ENCODE assay signal across 8 mouse cellular contexts in the genomic region with DNA sequence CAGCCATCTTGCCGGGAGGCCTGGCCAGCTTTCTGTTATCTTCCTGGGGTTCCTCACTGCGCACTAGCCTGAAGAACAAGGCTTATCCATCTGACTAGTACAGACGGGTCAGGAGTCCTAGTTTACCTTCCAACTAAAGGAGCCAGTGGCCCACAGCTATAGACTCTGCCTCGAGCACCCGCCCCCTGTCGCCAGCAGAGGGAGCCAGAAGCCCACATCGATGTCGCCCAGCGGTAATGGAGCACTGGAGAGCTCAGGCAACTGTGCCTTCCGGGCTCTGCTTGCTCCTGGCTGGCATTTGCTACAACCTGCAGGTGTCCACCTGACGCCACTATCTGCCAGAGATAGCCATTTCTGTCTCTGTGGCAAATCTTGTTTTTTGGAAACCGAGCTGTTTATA. TPM values are rescaled to one million over a fixed set of nuclear protein-coding genes. Genes with fewer than 3 reads are reported as not detected.
DNase-seq lines count a peak whose midpoint lies in the region; ATAC-seq and TF ChIP-seq lines count a peak whose summit lies in the region.

No protein-coding gene starts in this region.

- no peaks in the 10 kb centered on the region for H3K4me1 ChIP-seq in embryonic facial prominence, embryonic 15.5 days
- no peaks in the 10 kb centered on the region for H3K4me1 ChIP-seq in heart, embryonic 12.5 days (replicated peaks)
- no peaks in the 10 kb centered on the region for H3K4me1 ChIP-seq in kidney, postnatal 0 days (replicated peaks; ENCODE audit: insufficient read depth, low read length)
- no peaks in the 10 kb centered on the region for H3K4me1 ChIP-seq in liver, embryonic 15.5 days (replicated peaks)
- peaks cover 25% of the 10 kb centered on the region for H3K4me1 ChIP-seq in neural tube, embryonic 13.5 days (replicated peaks)
- no peaks in the 10 kb centered on the region for H3K4me1 ChIP-seq in stomach, embryonic 16.5 days (ENCODE audit: control insufficient read depth, insufficient read depth, low read length)

- DNase-seq in B cell, adult 2 months = peak; percentile 82
- DNase-seq in adrenal gland, postnatal 36 days = peak; percentile 83 to 89
- peak; percentile 85 for DNase-seq in kidney, postnatal 0 days (ENCODE audit: low spot score)

- no peaks in the 10 kb centered on the region; the same call in 1 of the 2 replicates for H3K27me3 ChIP-seq in embryonic facial prominence, embryonic 15.5 days
- H3K27me3 ChIP-seq in heart, embryonic 12.5 days (replicated peaks) = peaks cover 9% of the 10 kb centered on the region; the same call in 1 of the 2 replicates
- H3K27me3 ChIP-seq in kidney, postnatal 0 days (ENCODE audit: insufficient read depth, low read length) = no peaks in the 10 kb centered on the region
- H3K27me3 ChIP-seq in liver, embryonic 15.5 days = no peaks in the 10 kb centered on the region
- H3K27me3 ChIP-seq in neural tube, embryonic 13.5 days = 0 out of 2 replicates have a peak, but pooled peaks cover 4% of the 10 kb centered on the region
- H3K27me3 ChIP-seq in stomach, embryonic 16.5 days (ENCODE audit: control insufficient read depth, insufficient read depth, low read length) = no peaks in the 10 kb centered on the region

- no peak overlapping the region for H3K9ac ChIP-seq in embryonic facial prominence, embryonic 15.5 days
- no peak overlapping the region for H3K9ac ChIP-seq in heart, embryonic 12.5 days
- H3K9ac ChIP-seq in kidney, postnatal 0 days (ENCODE audit: low read depth, low read length) = no peak overlapping the region
- no peak overlapping the region for H3K9ac ChIP-seq in liver, embryonic 15.5 days
- H3K9ac ChIP-seq in neural tube, embryonic 13.5 days = 0 out of 2 replicates have a peak overlapping the region, but pooled peaks have one; percentile 22
- no peak overlapping the region for H3K9ac ChIP-seq in stomach, embryonic 16.5 days (ENCODE audit: low read length)

- 13% methylated on average over 12 of the region's 12 CpGs for WGBS in embryonic facial prominence, embryonic 15.5 days
- WGBS in heart, embryonic 12.5 days = 10% methylated on average over 12 of the region's 12 CpGs
- WGBS in kidney, postnatal 0 days = 18% methylated on average over 12 of the region's 12 CpGs
- 18% methylated on average over 12 of the region's 12 CpGs for WGBS in liver, embryonic 15.5 days (ENCODE audit: insufficient replicate concordance)
- WGBS in neural tube, embryonic 13.5 days = 15% methylated on average over 12 of the region's 12 CpGs
- WGBS in stomach, embryonic 16.5 days = 17% methylated on average over 12 of the region's 12 CpGs

- no peak overlapping the region for H3K4me3 ChIP-seq in embryonic facial prominence, embryonic 15.5 days (replicated peaks)
- H3K4me3 ChIP-seq in heart, embryonic 12.5 days = no peak overlapping the region
- no peak overlapping the region for H3K4me3 ChIP-seq in kidney, postnatal 0 days (replicated peaks; ENCODE audit: low read depth, low read length)
- no peak overlapping the region for H3K4me3 ChIP-seq in liver, embryonic 15.5 days (replicated peaks)
- H3K4me3 ChIP-seq in neural tube, embryonic 13.5 days = no peak overlapping the region
- no peak overlapping the region for H3K4me3 ChIP-seq in stomach, embryonic 16.5 days (replicated peaks; ENCODE audit: low read length)

- peak; percentile 81 for ATAC-seq in embryonic facial prominence, embryonic 15.5 days (ENCODE audit: insufficient number of reproducible peaks, low FRiP score, low TSS enrichment, low read depth)
- ATAC-seq in heart, embryonic 12.5 days (ENCODE audit: insufficient number of reproducible peaks, low FRiP score) = peak; percentile 57; the same call in 1 of the 2 replicates
- peak; percentile 74 for ATAC-seq in kidney, postnatal 0 days (replicated peaks; ENCODE audit: low FRiP score, low read depth)
- ATAC-seq in liver, embryonic 15.5 days (ENCODE audit: insufficient read depth) = peak; percentile 45
- ATAC-seq in neural tube, embryonic 13.5 days (ENCODE audit: low read depth) = peak; percentile 85
- peak; percentile 82; the same call in 1 of the 2 replicates for ATAC-seq in stomach, embryonic 16.5 days (ENCODE audit: insufficient read depth, low FRiP score)

- H3K36me3 ChIP-seq in embryonic facial prominence, embryonic 15.5 days = peaks cover 53% of the 10 kb centered on the region
- peaks cover 51% of the 10 kb centered on the region for H3K36me3 ChIP-seq in heart, embryonic 12.5 days
- peaks cover 33% of the 10 kb centered on the region for H3K36me3 ChIP-seq in kidney, postnatal 0 days (ENCODE audit: insufficient read depth, low read length)
- H3K36me3 ChIP-seq in liver, embryonic 15.5 days (replicated peaks) = peaks cover 47% of the 10 kb centered on the region; the same call in 1 of the 2 replicates
- peaks cover 43% of the 10 kb centered on the region for H3K36me3 ChIP-seq in neural tube, embryonic 13.5 days
- H3K36me3 ChIP-seq in stomach, embryonic 16.5 days (ENCODE audit: control insufficient read depth, insufficient read depth, low read length) = peaks cover 8% of the 10 kb centered on the region; the same call in 1 of the 2 replicates

- no peak overlapping the region for H3K27ac ChIP-seq in embryonic facial prominence, embryonic 15.5 days (replicated peaks)
- H3K27ac ChIP-seq in heart, embryonic 12.5 days (ENCODE audit: poor library complexity, severe bottlenecking) = no peak overlapping the region
- H3K27ac ChIP-seq in kidney, postnatal 0 days = no peak overlapping the region
- H3K27ac ChIP-seq in liver, embryonic 15.5 days (replicated peaks) = no peak overlapping the region
- no peak overlapping the region for H3K27ac ChIP-seq in neural tube, embryonic 13.5 days (replicated peaks)
- H3K27ac ChIP-seq in stomach, embryonic 16.5 days (ENCODE audit: low read length) = no peak overlapping the region

- H3K9me3 ChIP-seq in embryonic facial prominence, embryonic 15.5 days (replicated peaks) = no peaks in the 10 kb centered on the region
- no peaks in the 10 kb centered on the region for H3K9me3 ChIP-seq in heart, embryonic 12.5 days (replicated peaks)
- H3K9me3 ChIP-seq in kidney, postnatal 0 days (replicated peaks; ENCODE audit: low read length) = no peaks in the 10 kb centered on the region
- H3K9me3 ChIP-seq in liver, embryonic 15.5 days (replicated peaks) = no peaks in the 10 kb centered on the region
- H3K9me3 ChIP-seq in neural tube, embryonic 13.5 days = no peaks in the 10 kb centered on the region
- H3K9me3 ChIP-seq in stomach, embryonic 16.5 days (replicated peaks; ENCODE audit: control insufficient read depth, low read length) = no peaks in the 10 kb centered on the region

- no peak overlapping the region for H3K4me2 ChIP-seq in embryonic facial prominence, embryonic 15.5 days (replicated peaks)
- H3K4me2 ChIP-seq in heart, embryonic 12.5 days = no peak overlapping the region
- H3K4me2 ChIP-seq in kidney, postnatal 0 days (ENCODE audit: low read length) = no peak overlapping the region
- H3K4me2 ChIP-seq in liver, embryonic 15.5 days = no peak overlapping the region
- no peak overlapping the region for H3K4me2 ChIP-seq in neural tube, embryonic 13.5 days
- no peak overlapping the region for H3K4me2 ChIP-seq in stomach, embryonic 16.5 days (ENCODE audit: low read depth, low read length)

- TF ChIP-seq CTCF in kidney, postnatal 0 days (IDR thresholded peaks at IDR 0.05; ENCODE audit: low read depth) = peak; percentile 96

RNA-seq across cellular contexts. Expression of gene Nat9, which starts 14.7 kb away (rescaled TPM):
- 10 to 100 TPM; 26.7 to 29.4 TPM for total RNA-seq in adrenal gland, postnatal 36 days (2021)
- 30.9 and 41.6 TPM in 2 replicates for polyA plus RNA-seq in embryonic facial prominence, embryonic 15.5 days (2015; fragmentation: Nextera tagmentation; extraction: Ambion mirVana)
- 13.1 and 13.3 TPM in 2 replicates for polyA plus RNA-seq in heart, embryonic 12.5 days (2016; fragmentation: Nextera tagmentation; extraction: Ambion mirVana)
- polyA plus RNA-seq in kidney, postnatal 0 days (2015; fragmentation: Nextera tagmentation; extraction: Ambion mirVana) = 26.8 TPM in 2 replicates
- 9.9 and 11.6 TPM in 2 replicates for polyA plus RNA-seq in liver, embryonic 15.5 days (2015; fragmentation: Nextera tagmentation; extraction: Ambion mirVana)
- 16.3 and 24.1 TPM in 2 replicates for polyA plus RNA-seq in neural tube, embryonic 13.5 days (2015; fragmentation: Nextera tagmentation; extraction: Ambion mirVana)
- polyA plus RNA-seq in stomach, embryonic 16.5 days (2015; fragmentation: Nextera tagmentation; extraction: Ambion mirVana) = 21.8 and 23.4 TPM in 2 replicates

RNA-seq across cellular contexts. Expression of gene Tmem104, which starts 15.0 kb away (rescaled TPM):
- 10 to 100 TPM; 19.9 to 23.2 TPM for total RNA-seq in adrenal gland, postnatal 36 days (2021)
- polyA plus RNA-seq in embryonic facial prominence, embryonic 15.5 days (2015; fragmentation: Nextera tagmentation; extraction: Ambion mirVana) = 12.6 and 13.9 TPM in 2 replicates
- 8.4 TPM in 2 replicates for polyA plus RNA-seq in heart, embryonic 12.5 days (2016; fragmentation: Nextera tagmentation; extraction: Ambion mirVana)
- 12.0 and 12.6 TPM in 2 replicates for polyA plus RNA-seq in kidney, postnatal 0 days (2015; fragmentation: Nextera tagmentation; extraction: Ambion mirVana)
- 5.1 and 6.0 TPM in 2 replicates for polyA plus RNA-seq in liver, embryonic 15.5 days (2015; fragmentation: Nextera tagmentation; extraction: Ambion mirVana)
- polyA plus RNA-seq in neural tube, embryonic 13.5 days (2015; fragmentation: Nextera tagmentation; extraction: Ambion mirVana) = 11.6 and 11.8 TPM in 2 replicates
- polyA plus RNA-seq in stomach, embryonic 16.5 days (2015; fragmentation: Nextera tagmentation; extraction: Ambion mirVana) = 8.3 and 9.7 TPM in 2 replicates

RNA-seq across cellular contexts. Expression of gene Slc9a3r1, which starts 39.2 kb away (rescaled TPM):
- 10 to 100 TPM; 18.1 to 20.3 TPM for total RNA-seq in adrenal gland, postnatal 36 days (2021)
- polyA plus RNA-seq in embryonic facial prominence, embryonic 15.5 days (2015; fragmentation: Nextera tagmentation; extraction: Ambion mirVana) = 45.2 and 51.8 TPM in 2 replicates
- 21.0 and 22.2 TPM in 2 replicates for polyA plus RNA-seq in heart, embryonic 12.5 days (2016; fragmentation: Nextera tagmentation; extraction: Ambion mirVana)
- polyA plus RNA-seq in kidney, postnatal 0 days (2015; fragmentation: Nextera tagmentation; extraction: Ambion mirVana) = 163 and 172 TPM in 2 replicates
- polyA plus RNA-seq in liver, embryonic 15.5 days (2015; fragmentation: Nextera tagmentation; extraction: Ambion mirVana) = 76.4 and 82.1 TPM in 2 replicates
- polyA plus RNA-seq in neural tube, embryonic 13.5 days (2015; fragmentation: Nextera tagmentation; extraction: Ambion mirVana) = 50.6 and 58.1 TPM in 2 replicates
- 136 and 138 TPM in 2 replicates for polyA plus RNA-seq in stomach, embryonic 16.5 days (2015; fragmentation: Nextera tagmentation; extraction: Ambion mirVana)
